Mouse (Mus musculus): ENCODE measurements around the gene Zfp180. TPM values are rescaled to one million over a fixed set of nuclear protein-coding genes. Genes with fewer than 3 reads are reported as not detected.

Zfp180 gene
- polyA plus RNA-seq, 1 experiment, result 9.0 TPM

GRCm38 (mm10) chr7:24133996-24134828 is 52.5 kb downstream of the Zfp180 start, which contains the start of gene Zfp235:
Zfp235 (plus strand) TSS chr7:24134169.
- Histone ChIP-seq H3K4me2 (ENCODE audit: low read depth) (peak within 1 kb of the TSS; percentile 96), H3K36me3 (ENCODE audit: control insufficient read depth, insufficient read depth) (no peaks in the 10 kb centered on the region), H3K79me2 (ENCODE audit: control insufficient read depth, insufficient read depth) (no peaks in the 10 kb centered on the region), H3K4me3 (peak within 1 kb of the TSS; percentile 36), H3ac (ENCODE audit: control insufficient read depth, insufficient read length) (no peak within 1 kb of the TSS), H3K27me3 (ENCODE audit: control insufficient read depth, insufficient read depth, insufficient read length) (no peaks in the 10 kb centered on the region)
- peak; percentile 76 for TF ChIP-seq POLR2A (IDR thresholded peaks at IDR 0.05; ENCODE audit: insufficient read length, low read depth)
- TF ChIP-seq POLR2AphosphoS2 (IDR thresholded peaks at IDR 0.05; ENCODE audit: insufficient read length, low read depth), result peak; percentile 82
- TF ChIP-seq CEBPB (IDR thresholded peaks at IDR 0.05; ENCODE audit: insufficient read depth, poor library complexity, severe bottlenecking), result no peak

GRCm38 (mm10) chr7:24142566-24142965 is 60.8 kb downstream of the Zfp180 start:
- H3ac ChIP-seq (ENCODE audit: control insufficient read depth, insufficient read length), result no peak overlapping the region
- H3K4me3 ChIP-seq, result no peak overlapping the region
- H3K4me2 ChIP-seq (ENCODE audit: low read depth), result no peak overlapping the region
- TF ChIP-seq USF1 (IDR thresholded peaks at IDR 0.05; ENCODE audit: low read depth) (no peak), SRF (IDR thresholded peaks at IDR 0.05; ENCODE audit: control insufficient read depth, insufficient read length, low read depth) (no peak), POLR2AphosphoS2 (IDR thresholded peaks at IDR 0.05; ENCODE audit: insufficient read length, low read depth) (no peak), TCF12 (IDR thresholded peaks at IDR 0.05; ENCODE audit: insufficient read depth, poor library complexity, severe bottlenecking) (no peak), MYOG (IDR thresholded peaks at IDR 0.05; ENCODE audit: control insufficient read depth in 1 of 3, insufficient read depth in 1 of 3, insufficient read length in 2 of 3, low read depth in 2 of 3) (no peak), MAX (IDR thresholded peaks at IDR 0.05; ENCODE audit: low read depth) (no peak), TCF3 (IDR thresholded peaks at IDR 0.05; ENCODE audit: insufficient read length, low read depth) (no peak), CEBPB (IDR thresholded peaks at IDR 0.05; ENCODE audit: insufficient read depth, poor library complexity, severe bottlenecking) (no peak), POLR2A (IDR thresholded peaks at IDR 0.05; ENCODE audit: insufficient read length, low read depth) (no peak), E2F4 (IDR thresholded peaks at IDR 0.05; ENCODE audit: insufficient read depth) (no peak), MYOD1 (IDR thresholded peaks at IDR 0.05; ENCODE audit: control insufficient read depth in 1 of 3, insufficient read length in 2 of 3, low read depth in 2 of 3) (no peak), REST (IDR thresholded peaks at IDR 0.05; ENCODE audit: insufficient read depth, insufficient read length) (no peak)
- H3K27me3 ChIP-seq (ENCODE audit: control insufficient read depth, insufficient read depth, insufficient read length), result no peaks in the 10 kb centered on the region
- H3K36me3 ChIP-seq (ENCODE audit: control insufficient read depth, insufficient read depth), result peaks cover 4% of the 10 kb centered on the region
- no peaks in the 10 kb centered on the region for H3K79me2 ChIP-seq (ENCODE audit: control insufficient read depth, insufficient read depth)

- H3K79me2 ChIP-seq (ENCODE audit: control insufficient read depth, insufficient read depth), result no peaks in the 10 kb centered on the region
- no peak for TF ChIP-seq MYOD1 (IDR thresholded peaks at IDR 0.05; ENCODE audit: control insufficient read depth in 1 of 3, insufficient read length in 2 of 3, low read depth in 2 of 3)
Measured at GRCm38 (mm10) chr7:24153272-24153671, 71.5 kb downstream of the Zfp180 start.

More at GRCm38 (mm10) chr7:24153272-24153671, 71.5 kb downstream of the Zfp180 start:
- Histone ChIP-seq H3K4me3 (no peak overlapping the region), H3ac (ENCODE audit: control insufficient read depth, insufficient read length) (no peak overlapping the region), H3K27me3 (ENCODE audit: control insufficient read depth, insufficient read depth, insufficient read length) (no peaks in the 10 kb centered on the region), H3K36me3 (ENCODE audit: control insufficient read depth, insufficient read depth) (no peaks in the 10 kb centered on the region), H3K4me2 (ENCODE audit: low read depth) (no peak overlapping the region)

Other genes starting within 250 kb of the Zfp180 start
- not detected for gene Vmn1r176, start 244.6 kb upstream of the Zfp180 start, polyA plus RNA-seq (2012; fragmentation: generic; extraction: Trizol)
- not detected for gene Vmn1r177, start 215.5 kb upstream of the Zfp180 start, polyA plus RNA-seq (2012; fragmentation: generic; extraction: Trizol)
- gene Vmn1r178, start 189.9 kb upstream of the Zfp180 start, polyA plus RNA-seq (2012; fragmentation: generic; extraction: Trizol), result not detected
- not detected for gene Vmn1r179, start 154.9 kb upstream of the Zfp180 start, polyA plus RNA-seq (2012; fragmentation: generic; extraction: Trizol)
- gene Vmn1r180, start 131.3 kb upstream of the Zfp180 start, polyA plus RNA-seq (2012; fragmentation: generic; extraction: Trizol), result not detected
- gene Vmn1r181, start 107.3 kb upstream of the Zfp180 start, polyA plus RNA-seq (2012; fragmentation: generic; extraction: Trizol), result not detected
- gene V1rd19, start 80.2 kb upstream of the Zfp180 start, polyA plus RNA-seq (2012; fragmentation: generic; extraction: Trizol), result not detected
- gene Vmn1r183, start 28.7 kb upstream of the Zfp180 start, polyA plus RNA-seq (2012; fragmentation: generic; extraction: Trizol), result not detected
- gene Zfp112, start 30.4 kb downstream of the Zfp180 start, polyA plus RNA-seq (2012; fragmentation: generic; extraction: Trizol), result 1.2 TPM
- 2.0 TPM for gene Zfp235, start 52.2 kb downstream of the Zfp180 start, polyA plus RNA-seq (2012; fragmentation: generic; extraction: Trizol)
- not detected for gene Zfp114, start 93.1 kb downstream of the Zfp180 start, polyA plus RNA-seq (2012; fragmentation: generic; extraction: Trizol)
- 0.90 TPM for gene Zfp111, start 129.5 kb downstream of the Zfp180 start, polyA plus RNA-seq (2012; fragmentation: generic; extraction: Trizol)
- 0.46 TPM for gene Zfp109, start 155.6 kb downstream of the Zfp180 start, polyA plus RNA-seq (2012; fragmentation: generic; extraction: Trizol)
- 0.38 TPM for gene Zfp108, start 172.9 kb downstream of the Zfp180 start, polyA plus RNA-seq (2012; fragmentation: generic; extraction: Trizol)
- gene Zfp93, start 188.5 kb downstream of the Zfp180 start, polyA plus RNA-seq (2012; fragmentation: generic; extraction: Trizol), result 1.4 TPM
- 4.3 TPM for gene Zfp61, start 219.3 kb downstream of the Zfp180 start, polyA plus RNA-seq (2012; fragmentation: generic; extraction: Trizol)
- 2.1 TPM for gene Zfp94, start 234.7 kb downstream of the Zfp180 start, polyA plus RNA-seq (2012; fragmentation: generic; extraction: Trizol)